Mouse (Mus musculus) spleen, embryonic (tissue): ENCODE measurements around the gene Zfp422.
"Not testable (repeated sequence)": the region's sequence is repeated elsewhere in the genome, so short reads cannot be mapped to it uniquely, and the experiment has no call there.

Experiments
- CTCF ChIA-PET: fragments of 350-600 bp; sonication (Branson Sonifier 250); formaldehyde crosslinking; loops from one replicate; lab custom pipeline; 2022; lab: Charles Lee

The Zfp422 gene

GRCm38 (mm10) chr6:116650406-116650805, 21.6 kb upstream of the Zfp422 start, which contains the start of gene Depp1:
Gene Depp1, plus strand, starts transcription at chr6:116650609.
- CTCF ChIA-PET = interaction anchor here (0.5 kb wide), 1 partner anchor 416 kb away, joined by 5 read pairs; no protein-coding TSS in a partner anchor

- CTCF ChIA-PET = interaction anchor here (0.5 kb wide), 1 partner anchor 417 kb away, joined by 5 read pairs; no protein-coding TSS in a partner anchor
These were observed 21.0 kb upstream of the Zfp422 start for GRCm38 (mm10) chr6:116649811-116650210.

GRCm38 (mm10) chr6:116647763-116648162, 19.0 kb upstream of the Zfp422 start:
- CTCF ChIA-PET = no interaction called here

- CTCF ChIA-PET = no interaction called here
These were observed 15.5 kb upstream of the Zfp422 start for GRCm38 (mm10) chr6:116644335-116644734.

- CTCF ChIA-PET = no interaction called here
These were observed 15.1 kb upstream of the Zfp422 start for GRCm38 (mm10) chr6:116643881-116644280.

GRCm38 (mm10) chr6:116642942-116643341, 14.1 kb upstream of the Zfp422 start:
- CTCF ChIA-PET = no interaction called here

GRCm38 (mm10) chr6:116639663-116640062, 10.9 kb upstream of the Zfp422 start:
- CTCF ChIA-PET = interaction anchor here (0.5 kb wide), 1 partner anchor 872 kb away, joined by 3 read pairs; no protein-coding TSS in a partner anchor

- CTCF ChIA-PET = no interaction called here
These were observed 10.1 kb upstream of the Zfp422 start for GRCm38 (mm10) chr6:116638871-116639270.

GRCm38 (mm10) chr6:116637496-116637895, 8.7 kb upstream of the Zfp422 start:
- CTCF ChIA-PET = no interaction called here

- CTCF ChIA-PET = no interaction called here
These were observed 7.9 kb upstream of the Zfp422 start for GRCm38 (mm10) chr6:116636581-116637235.

GRCm38 (mm10) chr6:116635251-116636180, 6.7 kb upstream of the Zfp422 start:
- CTCF ChIA-PET = no interaction called here

GRCm38 (mm10) chr6:116633741-116634695, 5.2 kb upstream of the Zfp422 start:
- CTCF ChIA-PET = interaction anchor here (0.5 to 0.8 kb wide), 3 partner anchors 43 to 1235 kb away, joined by 3 to 4 read pairs (median 4); no protein-coding TSS in a partner anchor

GRCm38 (mm10) chr6:116632129-116632528, 3.3 kb upstream of the Zfp422 start:
- CTCF ChIA-PET = interaction anchor here (0.6 kb wide), 1 partner anchor 150 kb away, joined by 3 read pairs; no protein-coding TSS in a partner anchor

- CTCF ChIA-PET = interaction anchor here (0.6 kb wide), 1 partner anchor 1413 kb away, joined by 6 read pairs; no protein-coding TSS in a partner anchor
These were observed 967 bp upstream of the Zfp422 start for GRCm38 (mm10) chr6:116629766-116630165.

GRCm38 (mm10) chr6:116628095-116628494, 704 bp downstream of the Zfp422 start:
- CTCF ChIA-PET = no interaction called here

- CTCF ChIA-PET = not testable (repeated sequence)
These were observed 2.4 kb downstream of the Zfp422 start for GRCm38 (mm10) chr6:116626417-116626816.

- CTCF ChIA-PET = no interaction called here
These were observed 7.3 kb downstream of the Zfp422 start for GRCm38 (mm10) chr6:116621318-116622023.

- CTCF ChIA-PET = no interaction called here
These were observed 10.7 kb downstream of the Zfp422 start for GRCm38 (mm10) chr6:116618073-116618472.

- CTCF ChIA-PET = no interaction called here
These were observed 13.1 kb downstream of the Zfp422 start for GRCm38 (mm10) chr6:116615719-116616118.

- CTCF ChIA-PET = no interaction called here
These were observed 21.6 kb downstream of the Zfp422 start for GRCm38 (mm10) chr6:116607230-116607629.
